Mouse (Mus musculus): ENCODE results near the gene D5Ertd579e.

D5Ertd579e gene

GRCm38 (mm10) chr5:36567627-36568026, 128.2 kb downstream of the D5Ertd579e start:
- no peak for DNase-seq

GRCm38 (mm10) chr5:36564530-36564929, 131.3 kb downstream of the D5Ertd579e start:
- no peak for DNase-seq

GRCm38 (mm10) chr5:36563741-36564140, 132.1 kb downstream of the D5Ertd579e start:
- no peak for DNase-seq

GRCm38 (mm10) chr5:36562791-36563445, 132.9 kb downstream of the D5Ertd579e start:
- DNase-seq = peak in 1 of 2 experiments; percentile 21

- no peak for DNase-seq
Measured at GRCm38 (mm10) chr5:36561509-36561908, 134.3 kb downstream of the D5Ertd579e start.

GRCm38 (mm10) chr5:36560490-36560889, 135.3 kb downstream of the D5Ertd579e start:
- DNase-seq = no peak

- DNase-seq = no peak
Measured at GRCm38 (mm10) chr5:36559510-36560235, 136.2 kb downstream of the D5Ertd579e start.

GRCm38 (mm10) chr5:36559106-36559505, 136.7 kb downstream of the D5Ertd579e start:
- no peak for DNase-seq

- DNase-seq = no peak
Measured at GRCm38 (mm10) chr5:36558526-36558925, 137.3 kb downstream of the D5Ertd579e start.

GRCm38 (mm10) chr5:36557584-36558308, 138.1 kb downstream of the D5Ertd579e start:
- DNase-seq = peak; percentile 53 to 78

GRCm38 (mm10) chr5:36556906-36557305, 138.9 kb downstream of the D5Ertd579e start:
- no peak for DNase-seq

GRCm38 (mm10) chr5:36556289-36556688, 139.5 kb downstream of the D5Ertd579e start:
- DNase-seq = no peak

- no peak for DNase-seq
Measured at GRCm38 (mm10) chr5:36554496-36554895, 141.3 kb downstream of the D5Ertd579e start.

GRCm38 (mm10) chr5:36553886-36554285, 141.9 kb downstream of the D5Ertd579e start:
- DNase-seq = peak; percentile 45 to 67

- DNase-seq = peak; percentile 31 to 54
Measured at GRCm38 (mm10) chr5:36553056-36553606, 142.7 kb downstream of the D5Ertd579e start.

- no peak for DNase-seq
Measured at GRCm38 (mm10) chr5:36552391-36552790, 143.4 kb downstream of the D5Ertd579e start.
